Mouse (Mus musculus) bone marrow macrophage, adult 2 months (primary cell): ENCODE data around the gene Arhgap21. TPM values are rescaled to one million over a fixed set of nuclear protein-coding genes. Genes with fewer than 3 reads are reported as not detected.

Experiments
- H3K27ac ChIP-seq: 2 replicates; pipeline ENCODE4 v1.5.1; 2012; ENCODE audit warnings: low read depth, low read length; ENCODE audit not compliant: insufficient read depth
- H3K4me1 ChIP-seq: 2 replicates; pipeline ENCODE4 v1.6.1; 2012; ENCODE audit warnings: low read length; ENCODE audit not compliant: control insufficient read depth, insufficient read depth
- H3K4me3 ChIP-seq: 2 replicates; pipeline ENCODE4 v1.5.1; 2012; ENCODE audit warnings: mild to moderate bottlenecking, low read length, moderate library complexity; ENCODE audit not compliant: insufficient read depth
- CTCF ChIP-seq: IDR thresholded peaks from 2 replicates; pipeline ENCODE4 v1.5.1; 2012; ENCODE audit warnings: low read depth, mild to moderate bottlenecking, low read length, moderate library complexity
- POLR2A ChIP-seq: IDR thresholded peaks from 2 replicates; pipeline ENCODE4 v1.6.1; 2012; ENCODE audit warnings: mild to moderate bottlenecking, low read depth, low read length, borderline replicate concordance
- polyA plus RNA-seq: library from polyadenylated mRNA; stranded (reverse); fragments of >200 nt; gene quantifications from 2 replicates; pipeline ENCODE4 v1.2.4, GENCODE M21; 2012; ENCODE audit not compliant: missing spikeins, insufficient read depth, insufficient read length

Arhgap21 gene
- polyA plus RNA-seq, 1 experiment = 22.7 TPM

- Histone ChIP-seq H3K4me1 (peaks cover 23% of the 10 kb centered on the region), H3K27ac (no peak overlapping the region), H3K4me3 (peak overlapping the region; percentile 75)
- TF ChIP-seq POLR2A = no peak
- no peak for TF ChIP-seq CTCF
Observed at GRCm38 (mm10) chr2:20966176-20967100, 2.2 kb downstream of the Arhgap21 start.

DNA sequence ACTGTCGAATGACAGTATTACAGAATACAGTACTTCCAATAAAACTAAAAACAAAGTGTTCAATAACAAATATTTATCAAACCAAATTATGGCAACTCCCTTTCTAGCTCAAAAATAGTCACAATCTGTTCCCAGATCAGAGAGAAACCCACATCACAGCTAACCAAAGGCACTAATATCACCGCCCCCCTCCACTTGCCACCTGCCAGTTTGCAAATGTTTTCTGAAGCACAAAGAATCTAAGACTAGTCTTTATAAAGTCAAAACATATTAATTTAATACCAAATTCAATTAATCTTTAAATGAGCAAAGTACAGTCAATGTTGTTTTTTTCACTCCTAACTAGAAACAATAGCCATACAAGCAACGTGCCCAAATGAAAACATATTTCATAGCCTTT is 3.3 kb downstream of the Arhgap21 start:
- H3K4me3 ChIP-seq = no peak overlapping the region
- H3K27ac ChIP-seq = no peak overlapping the region

GRCm38 (mm10) chr2:20964461-20964860 is 4.2 kb downstream of the Arhgap21 start:
- TF ChIP-seq CTCF (no peak), POLR2A (no peak)
- H3K4me3 ChIP-seq = no peak overlapping the region
- H3K27ac ChIP-seq = no peak overlapping the region
- H3K4me1 ChIP-seq = peaks cover 18% of the 10 kb centered on the region

More for the DNA sequence above, 3.3 kb downstream of the Arhgap21 start:
- H3K4me1 ChIP-seq = peaks cover 23% of the 10 kb centered on the region
- TF ChIP-seq POLR2A = no peak
- TF ChIP-seq CTCF = no peak

DNA sequence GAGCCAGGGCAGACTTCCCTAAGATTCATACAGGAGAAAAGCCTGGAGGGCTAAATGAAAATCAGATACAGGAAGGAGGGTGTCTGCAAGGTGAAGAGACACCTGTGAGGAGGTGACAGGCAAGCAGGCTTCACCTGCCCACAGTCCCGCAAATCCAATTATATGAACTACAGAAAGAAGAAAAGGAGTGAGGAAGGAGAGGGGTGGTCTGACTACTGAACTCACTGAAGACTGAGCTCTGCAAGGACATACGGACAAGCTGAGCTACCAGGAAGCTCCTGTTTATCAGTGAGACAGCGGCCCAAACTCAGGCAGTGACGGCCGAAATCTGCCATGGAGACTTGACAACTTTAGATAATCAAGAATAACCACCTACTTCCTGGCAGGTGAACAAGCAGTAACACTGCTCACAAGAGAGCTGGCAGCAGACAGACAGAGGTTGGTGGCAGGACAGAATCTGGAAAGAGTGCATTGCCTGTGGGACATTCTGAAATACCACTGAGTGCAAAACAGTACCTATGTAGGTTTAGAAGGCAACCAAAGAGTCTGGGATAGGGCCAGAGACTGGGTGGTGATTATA is 5.4 kb downstream of the Arhgap21 start:
- H3K27ac ChIP-seq = no peak overlapping the region
- peaks cover 18% of the 10 kb centered on the region for H3K4me1 ChIP-seq
- no peak overlapping the region for H3K4me3 ChIP-seq
- TF ChIP-seq CTCF (no peak), POLR2A (no peak)

GRCm38 (mm10) chr2:20962284-20962683 is 6.4 kb downstream of the Arhgap21 start:
- TF ChIP-seq POLR2A (no peak), CTCF (no peak)
- Histone ChIP-seq H3K4me1 (peaks cover 18% of the 10 kb centered on the region), H3K4me3 (peak overlapping the region; percentile 51), H3K27ac (peak overlapping the region; percentile 71)

DNA sequence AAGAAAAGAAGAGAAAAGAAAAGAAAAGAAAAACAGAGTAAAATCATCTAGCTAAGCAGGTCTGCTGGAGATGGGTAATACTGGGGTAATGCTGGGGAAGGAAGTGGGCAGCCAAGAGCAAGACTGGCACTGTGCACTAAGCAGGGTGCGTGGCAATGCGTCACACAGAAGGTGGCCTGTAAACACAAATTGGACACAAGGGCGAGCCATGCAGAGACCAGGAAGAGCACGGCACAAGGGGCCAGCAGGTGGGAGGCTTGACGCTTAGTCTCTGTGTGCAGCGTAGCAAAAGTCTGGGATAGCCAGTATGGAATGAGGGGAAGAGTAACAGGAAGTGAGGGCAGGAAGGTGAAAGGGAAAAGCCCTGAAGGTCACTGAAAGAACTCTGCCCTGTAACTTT is 6.9 kb downstream of the Arhgap21 start:
- peak overlapping the region; percentile 71 for H3K27ac ChIP-seq
- H3K4me1 ChIP-seq = peaks cover 18% of the 10 kb centered on the region
- peak overlapping the region; percentile 51 for H3K4me3 ChIP-seq
- no peak for TF ChIP-seq POLR2A
- no peak for TF ChIP-seq CTCF

- TF ChIP-seq CTCF = no peak
- TF ChIP-seq POLR2A = no peak
- H3K27ac ChIP-seq = no peak overlapping the region
- peaks cover 16% of the 10 kb centered on the region for H3K4me1 ChIP-seq
- H3K4me3 ChIP-seq = peak overlapping the region; percentile 31
Observed at GRCm38 (mm10) chr2:20961295-20961694, 7.4 kb downstream of the Arhgap21 start.

DNA sequence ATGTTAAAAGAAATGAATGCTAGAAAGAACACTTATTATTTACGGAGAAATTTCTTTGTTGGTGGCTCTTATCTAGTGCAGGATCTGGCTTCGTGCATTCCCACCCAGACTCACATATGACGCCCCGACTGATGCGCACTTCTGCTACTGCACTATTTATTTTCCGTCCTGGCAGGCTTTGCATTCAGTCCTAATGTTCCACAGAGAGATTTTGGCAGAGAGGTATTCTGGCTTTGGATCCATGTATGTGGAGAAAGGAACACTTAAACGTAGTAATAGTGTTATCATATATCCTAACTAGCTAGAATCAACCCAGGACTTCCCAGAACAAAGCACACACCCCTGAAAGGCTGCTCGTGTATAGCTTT is 8.0 kb downstream of the Arhgap21 start:
- H3K4me1 ChIP-seq = peaks cover 16% of the 10 kb centered on the region
- no peak overlapping the region for H3K27ac ChIP-seq
- no peak overlapping the region for H3K4me3 ChIP-seq
- TF ChIP-seq CTCF = no peak
- no peak for TF ChIP-seq POLR2A

DNA sequence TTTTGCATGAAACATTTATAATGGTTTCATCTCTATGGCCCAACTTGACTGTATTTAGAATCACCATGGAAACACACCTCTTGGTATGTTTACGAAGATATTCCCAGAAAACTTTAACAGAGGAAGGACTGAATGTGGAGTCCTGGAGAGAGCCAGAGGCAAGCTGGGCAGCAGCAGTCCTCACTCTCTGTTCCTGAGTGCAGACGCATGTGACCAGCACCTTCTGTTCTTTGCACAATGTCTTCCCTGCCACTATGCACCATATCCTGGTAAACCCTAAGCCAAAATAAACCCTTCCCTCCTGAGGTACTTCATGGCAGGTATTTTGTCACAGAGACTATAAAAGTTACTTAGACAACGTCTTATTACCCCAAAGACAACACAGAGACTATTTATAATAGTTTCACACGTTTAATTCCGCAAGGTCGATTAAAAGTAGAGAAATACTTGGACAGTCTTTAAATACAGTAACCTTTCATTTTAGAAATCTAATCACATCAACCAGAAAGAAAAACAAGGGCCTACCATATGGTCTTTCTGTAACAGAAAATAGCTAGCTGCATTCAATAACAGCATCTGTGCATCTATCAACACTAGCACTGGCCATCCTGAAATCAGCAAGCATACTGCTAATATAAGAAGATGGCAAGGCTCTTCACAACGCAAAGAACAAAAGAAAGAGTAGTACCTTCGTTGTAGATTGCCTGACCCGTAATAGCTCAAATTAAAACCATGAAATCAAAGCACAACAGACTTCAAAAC is 8.6 kb downstream of the Arhgap21 start:
- no peak overlapping the region for H3K4me3 ChIP-seq
- TF ChIP-seq CTCF = no peak
- no peak for TF ChIP-seq POLR2A
- H3K27ac ChIP-seq = no peak overlapping the region
- H3K4me1 ChIP-seq = peaks cover 19% of the 10 kb centered on the region
